Mouse (Mus musculus) monocyte, adult 5-6 weeks (primary cell): ENCODE data around the gene Smc6. TPM values are rescaled to one million over a fixed set of nuclear protein-coding genes. Genes with fewer than 3 reads are reported as not detected.

ENCODE experiments used
- ATAC-seq: fragments of 153-309, 156-312 bp; replicated peaks from 2 replicates; pipeline ENCODE4 v1.8.0; 2017; ENCODE audit warnings: mild to moderate bottlenecking; ENCODE audit not compliant: low TSS enrichment, insufficient number of reproducible peaks, severe bottlenecking, poor library complexity, low FRiP score
- total RNA-seq: library from RNA; stranded (forward); fragments of 200-1000, 200-491, 200-594 nt; gene quantifications from 3 replicates; pipeline ENCODE4 v1.2.3, GENCODE M21; 2017

The Smc6 gene
- total RNA-seq, 1 experiment from 2014 or later = 349 TPM

DNA sequence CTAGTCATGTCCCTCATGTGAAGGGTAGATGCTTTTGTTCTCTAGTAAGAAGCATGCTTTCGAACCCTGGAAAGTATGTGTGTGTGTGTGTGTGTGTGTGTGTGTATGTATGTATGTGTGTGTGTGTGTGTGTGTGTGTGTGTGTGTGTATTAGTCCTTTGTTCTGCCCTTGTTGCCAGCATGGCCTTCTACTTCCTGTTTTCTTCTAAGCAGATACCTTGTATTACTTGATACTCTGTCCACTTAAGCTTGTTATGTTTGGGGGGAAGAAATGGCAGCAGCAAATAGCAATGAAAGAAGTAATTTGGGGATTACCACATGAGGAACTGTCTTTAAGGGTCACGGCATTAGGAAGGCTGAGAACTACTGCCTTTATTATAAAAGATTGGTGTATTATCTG, 10.9 kb downstream of the Smc6 start:
- ATAC-seq = peak; percentile 59; the same call in 1 of the 2 replicates

DNA sequence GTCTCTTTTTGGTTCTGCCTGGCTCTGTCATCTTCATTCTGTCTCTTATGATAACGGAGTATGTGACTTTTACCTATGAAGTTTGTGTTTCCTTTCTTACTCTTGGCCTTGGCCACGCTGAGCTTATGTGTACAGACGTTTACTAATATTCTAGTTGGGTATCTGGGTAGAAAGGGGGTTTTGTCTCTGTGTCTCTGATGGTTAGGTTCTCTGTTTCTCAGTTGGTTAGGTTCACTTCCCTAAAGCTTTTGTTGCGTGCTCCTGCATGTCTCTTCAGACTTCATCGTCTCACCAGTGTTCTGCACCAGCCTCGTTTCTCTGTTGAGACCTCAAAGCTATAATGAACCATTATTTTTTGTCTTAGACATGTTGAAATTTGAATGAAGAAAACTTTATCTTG, 11.5 kb downstream of the Smc6 start:
- 0 out of 2 replicates have a peak, but pooled peaks have one; percentile 56 for ATAC-seq

DNA sequence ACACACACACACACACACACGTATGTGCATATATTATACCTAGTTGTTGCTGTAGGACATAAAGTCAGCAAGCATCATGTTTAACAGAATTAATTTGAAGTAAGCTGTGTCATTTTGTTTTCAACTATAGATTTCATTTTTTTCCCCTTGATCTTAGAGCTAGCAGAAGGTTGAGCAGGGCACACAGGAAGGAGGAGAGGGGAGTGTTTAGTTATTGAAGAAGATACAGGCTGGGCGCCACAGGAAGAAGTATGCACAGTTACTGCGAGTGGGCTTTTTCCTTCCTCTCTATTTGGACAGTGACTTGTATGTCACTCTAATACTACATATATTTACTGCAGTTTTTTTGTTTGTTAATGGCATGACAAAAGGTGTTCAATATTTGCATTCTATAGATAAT, 14.2 kb downstream of the Smc6 start:
- ATAC-seq = no peak

DNA sequence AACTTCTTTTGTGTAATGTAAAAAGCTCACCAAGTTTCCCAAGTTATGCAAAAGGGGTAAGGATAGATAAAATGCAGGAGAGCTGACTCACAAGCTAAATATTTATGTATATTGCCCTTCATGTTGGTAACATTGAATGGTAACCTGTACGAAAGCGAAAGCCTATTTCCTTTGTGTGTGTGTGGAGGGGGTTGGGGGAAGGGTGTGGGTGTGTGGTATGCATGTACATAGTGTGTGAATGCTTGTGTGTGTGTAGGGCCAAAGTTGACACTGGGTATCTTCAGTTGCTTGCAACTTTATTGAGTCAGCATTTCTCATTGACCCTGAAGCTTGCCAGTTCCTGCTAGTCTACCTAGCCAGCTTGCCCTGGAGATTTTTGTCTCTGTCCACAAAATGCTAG, 15.9 kb downstream of the Smc6 start:
- ATAC-seq = no peak

DNA sequence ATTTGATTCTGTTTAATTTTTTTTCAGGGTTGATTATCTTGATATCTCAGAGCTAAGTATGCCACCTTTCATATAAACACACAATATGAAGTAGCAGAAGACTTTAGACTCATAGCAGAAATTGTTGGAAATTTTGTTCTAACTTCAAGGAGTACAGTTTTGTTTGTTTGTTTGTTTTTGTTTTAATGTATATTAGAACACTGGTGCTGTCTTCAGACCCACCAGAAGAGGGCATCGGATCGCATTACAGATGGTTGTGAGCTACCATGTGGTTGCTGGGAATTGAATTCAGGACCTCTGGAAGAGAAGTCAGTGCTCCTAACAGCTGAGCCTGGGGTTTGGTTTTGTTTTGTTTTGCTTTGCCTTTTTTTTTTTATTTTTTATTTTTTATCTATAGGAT, 20.7 kb downstream of the Smc6 start:
- ATAC-seq = no peak

DNA sequence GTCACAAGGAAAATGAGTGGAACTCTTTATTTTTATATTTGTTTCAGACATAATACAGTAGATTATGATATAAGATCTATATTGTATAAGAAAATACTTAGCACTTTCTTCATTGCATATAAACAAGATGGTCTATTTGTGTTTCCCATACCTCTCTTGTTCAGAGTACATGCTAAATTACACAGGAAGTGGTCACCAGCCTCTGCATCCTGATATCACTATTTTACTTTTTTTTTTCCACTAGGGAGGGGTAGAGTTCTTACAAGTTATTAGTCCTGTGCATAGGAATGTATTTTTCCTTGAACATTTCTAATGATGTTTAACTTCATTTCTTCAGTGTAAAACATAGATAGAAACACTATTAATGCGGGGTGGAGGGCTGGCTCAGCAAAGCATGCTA, 35.2 kb downstream of the Smc6 start:
- no peak for ATAC-seq

DNA sequence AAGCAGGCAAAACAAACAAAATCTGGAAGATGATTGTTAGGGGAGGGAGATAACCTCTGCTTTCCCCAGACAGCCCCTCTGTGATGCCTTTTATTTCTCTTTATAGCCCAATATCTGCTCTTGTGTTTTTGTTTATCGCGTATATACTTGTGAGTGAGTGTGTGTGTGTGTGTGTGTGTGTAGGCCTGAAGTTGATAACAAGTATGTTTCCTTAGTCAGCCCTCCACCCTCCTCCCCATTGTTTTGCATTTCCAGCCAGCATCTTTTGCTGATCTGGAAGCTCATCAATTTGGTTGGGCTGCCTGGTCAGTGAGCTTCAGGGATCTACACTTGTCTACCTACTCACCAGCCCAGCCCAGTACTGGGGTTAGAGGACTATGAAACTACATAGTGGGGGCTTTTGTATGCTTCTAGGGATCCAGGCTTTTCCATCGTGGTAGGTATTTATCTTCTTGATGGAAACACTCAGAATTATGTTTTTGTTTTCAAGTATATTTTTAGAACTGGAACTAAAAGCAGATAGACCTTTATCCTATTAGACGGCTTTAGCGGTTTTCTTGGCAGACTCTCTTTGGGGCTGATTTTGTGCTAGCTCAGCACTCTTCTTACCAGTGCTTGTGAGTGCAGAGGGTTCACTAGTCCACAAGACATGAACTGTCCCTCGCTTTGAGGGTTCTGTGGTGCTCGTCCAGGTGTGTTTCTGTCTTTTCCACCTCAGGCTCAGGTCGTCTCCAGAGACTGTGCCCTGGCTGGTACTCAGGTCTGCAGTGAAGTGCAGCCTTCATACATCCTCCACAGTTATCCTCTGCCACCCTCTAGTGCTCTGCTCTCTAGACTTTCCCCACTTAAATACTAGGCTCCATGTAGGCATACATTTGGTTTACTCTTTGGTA, 41.3 kb downstream of the Smc6 start:
- ATAC-seq = no peak

DNA sequence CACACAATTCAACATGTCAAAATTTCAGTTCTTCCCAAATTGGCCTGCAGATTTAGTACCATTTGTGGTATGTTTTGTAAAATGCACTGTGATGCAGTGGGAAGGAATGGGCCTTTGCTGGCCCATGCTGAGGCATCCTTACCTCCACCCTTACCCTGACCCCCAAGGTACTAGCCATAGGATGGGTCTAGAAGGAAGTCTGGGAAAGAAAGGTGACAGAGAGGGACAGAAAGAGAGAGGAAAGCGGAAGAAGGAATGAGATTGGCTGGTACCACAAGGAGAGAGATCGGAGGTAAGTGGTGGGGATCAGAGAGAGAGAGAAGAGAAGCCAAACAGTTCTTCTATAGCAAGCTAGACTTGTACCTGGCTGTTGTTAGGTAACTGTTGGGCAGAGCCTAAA, 45.4 kb downstream of the Smc6 start:
- no peak for ATAC-seq

DNA sequence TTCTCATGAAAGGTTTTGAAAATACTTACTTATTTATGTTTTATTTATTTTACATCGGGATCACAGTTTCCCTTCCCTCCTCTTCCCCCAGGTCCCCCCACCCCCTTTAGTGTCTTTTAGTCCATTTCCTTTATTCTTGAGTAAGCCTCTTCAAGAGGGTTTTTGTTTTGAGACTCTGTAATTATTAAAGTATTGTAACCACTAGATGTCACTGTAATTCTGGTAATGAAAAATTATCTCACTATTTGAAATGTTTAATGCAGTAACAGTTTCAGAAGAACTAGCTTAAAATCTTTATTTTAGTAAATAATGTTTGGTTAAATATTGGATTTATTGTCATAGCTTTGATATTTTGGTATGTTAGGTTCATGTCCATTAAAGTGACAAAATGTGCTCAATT, 48.2 kb downstream of the Smc6 start:
- no peak for ATAC-seq

DNA sequence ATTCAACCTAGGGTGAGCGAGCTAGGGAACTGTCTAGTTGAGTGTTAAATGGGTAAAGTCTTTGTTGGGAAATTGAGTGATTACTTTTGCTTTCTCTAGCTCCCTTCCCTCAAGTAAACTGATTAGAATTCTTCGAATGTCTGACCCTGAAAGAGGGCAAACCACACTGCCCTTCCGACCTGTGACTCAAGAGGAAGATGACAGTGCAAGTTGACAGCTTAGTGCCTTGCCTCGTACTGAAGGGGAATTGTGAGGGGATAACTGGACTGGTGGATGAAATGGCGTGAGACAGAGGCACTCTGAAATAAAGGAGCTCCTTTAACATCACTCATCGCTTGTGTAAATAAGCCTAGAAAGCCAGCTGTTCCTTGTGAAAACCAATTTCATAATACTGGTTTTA, 52.0 kb downstream of the Smc6 start:
- no peak for ATAC-seq

DNA sequence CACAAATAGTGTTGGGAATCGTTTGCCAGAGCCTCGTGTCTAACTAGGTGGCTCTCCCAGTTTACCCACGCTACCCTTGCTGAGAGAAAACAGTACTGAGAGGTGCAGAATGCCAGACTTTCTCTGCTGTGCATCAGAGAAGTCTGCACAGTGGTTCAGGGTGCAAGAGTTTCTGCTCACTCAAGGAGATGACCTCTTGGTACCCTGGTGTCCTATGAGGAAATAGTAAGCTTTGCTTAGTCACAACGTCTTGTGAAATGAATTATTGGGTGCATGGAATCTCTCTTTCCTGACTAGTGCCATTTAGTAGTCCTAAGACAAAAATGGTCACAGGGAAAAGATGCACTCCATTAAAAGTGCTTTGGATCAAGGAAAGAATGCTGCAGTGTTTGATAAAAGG, 58.8 kb downstream of the Smc6 start:
- ATAC-seq = no peak

DNA sequence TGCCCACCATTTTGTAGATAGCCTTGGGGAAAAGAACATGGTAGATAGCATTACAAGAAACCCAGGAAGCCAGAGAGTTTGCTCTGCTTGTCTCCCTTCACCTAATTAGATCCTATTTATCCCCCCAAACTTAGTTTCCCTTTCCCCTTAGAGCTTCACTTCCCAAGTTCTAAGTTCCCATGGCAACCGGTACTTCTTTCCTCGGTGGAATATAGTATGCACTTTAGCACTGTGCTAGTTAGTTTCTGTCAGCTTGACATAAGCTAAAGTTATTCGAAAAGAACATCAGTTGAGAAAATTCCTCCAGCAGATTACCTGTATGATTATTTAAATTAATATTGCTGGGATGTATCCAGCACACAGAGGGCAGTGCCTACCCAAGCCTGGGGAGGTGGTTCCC, 60.8 kb downstream of the Smc6 start:
- ATAC-seq = no peak

DNA sequence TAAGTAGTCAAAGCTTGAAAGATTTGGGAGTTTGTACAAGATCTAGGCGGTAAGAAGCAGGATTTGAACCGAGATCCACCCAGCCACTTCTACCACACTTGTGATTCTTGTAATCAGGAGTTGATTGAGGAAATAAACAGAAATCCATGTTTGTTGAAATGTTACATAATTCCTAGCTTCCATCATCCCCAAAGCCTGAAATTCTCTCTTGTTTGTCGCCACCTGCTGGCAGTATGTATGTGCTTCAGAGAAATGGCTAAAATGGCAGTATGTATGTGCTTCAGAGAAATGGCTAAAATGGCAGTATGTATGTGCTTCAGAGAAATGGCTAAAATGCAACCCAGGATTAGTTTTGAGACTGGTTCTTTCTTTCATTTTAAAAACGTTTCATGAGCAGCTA, 71.2 kb downstream of the Smc6 start:
- ATAC-seq = no peak

DNA sequence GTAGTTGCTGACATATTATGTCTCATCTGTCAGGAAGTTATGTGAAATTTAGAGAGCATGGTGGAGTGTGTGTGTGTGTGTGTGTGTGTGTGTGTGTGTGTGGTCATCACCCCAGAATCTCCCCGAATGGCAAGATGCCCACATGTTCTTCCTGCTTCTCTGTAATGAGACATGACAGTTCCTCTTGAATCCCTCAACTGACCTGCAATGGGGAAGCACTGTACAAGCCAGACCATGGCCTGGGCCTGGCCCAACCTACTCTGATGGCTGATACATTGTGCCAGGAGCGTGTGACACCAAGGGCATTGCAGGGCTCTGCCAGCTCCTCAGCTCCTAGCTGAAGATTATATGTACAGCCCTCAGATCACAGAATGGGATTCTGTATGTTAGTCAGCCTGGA, 72.6 kb downstream of the Smc6 start:
- peak; percentile 62 for ATAC-seq

DNA sequence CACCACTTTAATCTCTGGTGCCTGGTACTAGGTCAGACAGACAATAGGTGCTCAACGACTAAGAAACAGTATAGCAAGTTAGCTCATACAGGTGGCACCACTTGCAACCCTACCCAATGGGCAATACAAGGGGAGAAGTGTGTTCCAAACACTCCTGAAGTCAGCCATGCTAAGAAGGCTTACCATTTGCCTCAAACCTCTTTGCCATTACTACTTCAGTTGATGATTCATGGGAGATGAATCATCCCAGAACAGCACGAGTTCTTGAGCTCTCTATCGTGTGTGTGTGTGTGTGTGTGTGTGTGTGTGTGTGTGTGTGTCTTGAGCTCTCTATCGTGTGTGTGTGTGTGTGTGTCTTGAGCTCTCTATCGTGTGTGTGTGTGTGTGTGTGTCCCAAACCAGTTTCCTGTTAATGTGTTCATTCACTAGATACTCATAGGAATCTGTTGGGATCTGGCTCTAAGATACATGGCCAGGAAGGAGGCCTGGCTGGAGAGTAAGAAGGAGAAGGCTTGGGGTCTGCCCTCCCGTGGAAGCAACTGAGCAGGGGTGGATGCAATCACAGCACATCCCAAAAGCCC, 76.4 kb downstream of the Smc6 start:
- ATAC-seq = no peak

DNA sequence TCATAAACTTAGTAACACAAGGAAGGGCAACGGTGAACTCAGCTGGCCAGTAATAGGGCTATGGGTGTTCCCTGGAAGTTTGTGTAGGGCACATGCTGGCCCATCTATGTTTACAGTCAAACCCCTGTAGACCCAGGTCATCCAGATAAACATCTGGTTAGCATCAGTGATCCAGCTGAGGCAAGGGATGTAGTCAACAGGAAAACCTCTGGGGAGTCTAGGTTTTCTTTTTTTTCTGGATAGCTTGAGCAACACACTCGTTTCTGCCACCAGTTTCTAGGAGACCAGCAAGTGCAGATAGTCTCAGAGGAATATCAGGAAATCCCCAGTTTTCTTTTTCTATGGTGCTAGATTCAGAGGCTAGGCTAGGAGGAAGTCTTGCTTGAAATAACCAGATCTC, 80.3 kb downstream of the Smc6 start:
- no peak for ATAC-seq

DNA sequence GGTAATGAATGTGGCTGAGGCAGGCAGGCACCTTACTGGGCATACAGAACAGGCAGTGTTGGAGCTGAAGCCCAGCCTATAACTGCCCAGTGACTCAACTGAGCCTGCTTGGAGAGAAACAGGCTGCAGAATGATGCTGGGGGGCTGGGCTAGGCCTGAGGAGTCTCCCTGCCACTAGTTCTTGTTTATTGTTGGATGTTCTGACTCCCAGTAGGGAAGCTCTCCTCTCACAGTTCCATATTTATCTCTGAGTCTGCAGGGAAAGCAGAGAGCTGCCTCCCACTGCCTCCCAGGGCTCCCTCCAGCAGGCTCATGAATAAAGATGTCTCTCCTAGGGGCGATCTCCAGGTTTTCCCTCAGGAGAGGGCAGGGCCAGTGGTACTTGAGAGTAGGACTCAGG, 82.7 kb downstream of the Smc6 start:
- ATAC-seq = no peak

DNA sequence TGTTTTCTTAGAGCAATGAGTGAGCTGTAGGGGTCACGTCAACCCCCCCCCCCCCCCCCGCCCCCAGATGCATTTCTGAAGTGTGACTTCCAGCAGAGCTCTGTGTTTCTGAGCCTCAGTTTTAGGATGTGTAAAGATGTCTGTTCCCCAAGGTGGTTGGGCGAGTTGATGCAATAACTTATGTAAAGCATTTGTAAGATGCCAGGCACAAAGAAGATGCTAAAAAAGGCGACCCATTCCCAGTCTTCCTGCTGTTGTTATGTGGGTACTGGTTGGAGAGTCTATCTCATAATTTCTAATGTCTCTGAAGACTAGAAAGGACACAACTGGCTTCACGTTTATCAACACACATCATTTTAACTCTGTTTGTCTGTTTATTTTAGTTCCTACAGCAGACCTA, 84.2 kb downstream of the Smc6 start:
- no peak for ATAC-seq

DNA sequence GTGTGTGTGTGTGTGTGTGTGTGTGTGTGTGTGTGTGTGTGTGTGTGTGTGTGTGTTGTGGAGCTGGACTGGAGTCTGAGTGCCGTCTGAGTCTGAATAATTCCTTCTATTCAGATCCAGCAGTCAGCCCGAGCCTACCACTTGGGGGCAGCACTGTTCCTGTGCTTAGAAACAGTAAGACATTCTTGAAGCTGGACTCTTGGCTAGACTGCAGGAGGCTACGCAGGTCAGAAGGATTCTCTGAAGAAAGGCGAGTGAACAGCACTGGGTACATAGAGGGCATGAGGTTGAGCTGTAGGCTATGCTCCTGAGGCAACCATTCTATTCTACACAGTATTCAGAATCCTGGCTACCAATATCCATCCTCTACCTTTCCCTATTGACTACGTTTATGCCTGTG, 85.2 kb downstream of the Smc6 start:
- no peak for ATAC-seq

DNA sequence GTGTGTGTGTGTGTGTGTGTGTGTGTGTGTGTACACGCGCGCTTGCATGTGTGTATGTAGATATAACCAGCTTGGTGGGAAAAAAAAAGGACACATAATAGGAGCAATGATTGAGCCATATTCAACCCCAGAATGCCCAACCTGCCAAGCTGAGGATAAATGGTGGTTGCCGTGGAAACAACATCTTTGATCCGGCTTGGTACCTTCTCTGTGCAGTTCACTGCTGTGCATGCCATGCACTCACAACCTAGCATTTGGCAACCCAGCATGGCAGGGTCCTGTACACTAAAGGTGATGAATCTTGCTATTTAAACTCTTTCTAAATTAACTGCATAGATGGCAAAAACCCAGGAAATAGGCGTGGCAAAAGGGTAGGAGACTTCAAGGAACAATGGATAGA, 96.7 kb downstream of the Smc6 start:
- no peak for ATAC-seq
